Mouse (Mus musculus): ENCODE data around the gene Bcl11b.

DNA sequence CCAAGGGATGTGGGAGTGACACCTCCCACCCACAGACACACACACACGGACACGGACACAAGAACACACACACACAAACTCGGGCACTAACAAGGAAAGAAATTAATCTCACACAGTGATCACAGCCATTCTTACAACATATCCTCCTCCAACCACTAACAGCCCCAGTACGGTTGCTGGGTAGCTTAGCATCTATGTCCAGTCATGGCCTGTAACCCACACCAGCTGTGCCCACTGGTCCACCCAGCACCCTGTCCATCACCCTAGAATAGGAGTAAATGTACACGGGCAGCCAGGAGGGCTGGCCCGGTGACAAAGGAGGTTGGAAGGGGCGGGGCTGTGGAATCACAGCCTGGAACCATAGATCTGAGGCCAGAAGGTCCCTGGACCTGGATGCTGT is 74.5 kb downstream of the Bcl11b start:
- TF ChIP-seq POLR2A (IDR thresholded peaks at IDR 0.05; ENCODE audit: extremely low read depth, insufficient read depth, low read length), result no peak
- no peak for TF ChIP-seq CTCF (IDR thresholded peaks at IDR 0.05; ENCODE audit: extremely low read depth, insufficient read depth, low read length)
